Mouse (Mus musculus): ENCODE results near the gene Fam126a. TPM values are rescaled to one million over a fixed set of nuclear protein-coding genes. Genes with fewer than 3 reads are reported as not detected.

Fam126a gene
- 59.5 and 63.8 TPM in 2 replicates for polyA plus RNA-seq (2015; fragmentation: Nextera tagmentation; extraction: Ambion mirVana)

GRCm38 (mm10) chr5:24030579-24030969, at the start of gene Fam126a:
Fam126a (minus strand) TSS chr5:24030690.

Other genes with a start within 250 kb of the Fam126a start
- 17.4 and 17.5 TPM in 2 replicates for gene Pus7, start 247.0 kb downstream of the Fam126a start, polyA plus RNA-seq (2015; fragmentation: Nextera tagmentation; extraction: Ambion mirVana)
- gene Rint1, start 243.0 kb downstream of the Fam126a start, polyA plus RNA-seq (2015; fragmentation: Nextera tagmentation; extraction: Ambion mirVana) = 23.8 and 27.4 TPM in 2 replicates
- gene Tomm7, start 186.5 kb downstream of the Fam126a start, polyA plus RNA-seq (2015; fragmentation: Nextera tagmentation; extraction: Ambion mirVana) = 103 and 107 TPM in 2 replicates
- gene Klhl7, start 69.9 kb upstream of the Fam126a start, polyA plus RNA-seq (2015; fragmentation: Nextera tagmentation; extraction: Ambion mirVana) = 22.8 and 24.4 TPM in 2 replicates
- gene Nupl2, start 134.3 kb upstream of the Fam126a start, polyA plus RNA-seq (2015; fragmentation: Nextera tagmentation; extraction: Ambion mirVana) = 8.9 and 9.6 TPM in 2 replicates

Data from spleen, postnatal 0 days (tissue).